Mouse (Mus musculus): ENCODE data around the gene Cx3cl1.

- TF ChIP-seq HCFC1 (IDR thresholded peaks at IDR 0.05; ENCODE audit: borderline replicate concordance, insufficient read depth, low read length) (no peak), MAFK (IDR thresholded peaks at IDR 0.05; ENCODE audit: insufficient read depth, low read depth, low read length) (no peak), ZC3H11A (IDR thresholded peaks at IDR 0.05; ENCODE audit: borderline replicate concordance, low read depth, low read length) (no peak)
Observed at GRCm38 (mm10) chr8:94810153-94810552, 38.3 kb downstream of the Cx3cl1 start, which contains the start of gene Ccl17.

Measured in ES-E14 (cell line).